Mouse (Mus musculus): ENCODE measurements around the gene Bcam.
"Not testable (repeated sequence)": the region's sequence is repeated elsewhere in the genome, so short reads cannot be mapped to it uniquely, and the experiment has no call there.

Gene Bcam

GRCm38 (mm10) chr7:19770984-19771391 is at the start of gene Bcam:
TSS of gene Bcam (minus strand) at chr7:19771016.
- no peak for ATAC-seq (ENCODE audit: low TSS enrichment)

GRCm38 (mm10) chr7:19818875-19819274 is 48.1 kb upstream of the Bcam start:
- no peak for ATAC-seq (ENCODE audit: low TSS enrichment)

- ATAC-seq (ENCODE audit: low TSS enrichment): no peak
These were observed 47.6 kb upstream of the Bcam start for GRCm38 (mm10) chr7:19818440-19818839.

GRCm38 (mm10) chr7:19817382-19818105 is 46.7 kb upstream of the Bcam start:
- ATAC-seq (ENCODE audit: low TSS enrichment): no peak

GRCm38 (mm10) chr7:19816224-19816771 is 45.5 kb upstream of the Bcam start:
- no peak; the same call in 1 of the 2 replicates for ATAC-seq (ENCODE audit: low TSS enrichment)

GRCm38 (mm10) chr7:19815296-19816223 is 44.7 kb upstream of the Bcam start:
- 0 out of 2 replicates have a peak, but pooled peaks have one; percentile 27 for ATAC-seq (ENCODE audit: low TSS enrichment)

- ATAC-seq (ENCODE audit: low TSS enrichment): no peak
These were observed 42.8 kb upstream of the Bcam start for GRCm38 (mm10) chr7:19813579-19814122.

GRCm38 (mm10) chr7:19813161-19813560 is 42.3 kb upstream of the Bcam start:
- no peak for ATAC-seq (ENCODE audit: low TSS enrichment)

GRCm38 (mm10) chr7:19811114-19811513 is 40.3 kb upstream of the Bcam start:
- ATAC-seq (ENCODE audit: low TSS enrichment): peak; percentile 34; the same call in 1 of the 2 replicates

- 0 out of 2 replicates have a peak, but pooled peaks have one; percentile 55 for ATAC-seq (ENCODE audit: low TSS enrichment)
These were observed 38.6 kb upstream of the Bcam start for GRCm38 (mm10) chr7:19809369-19809768.

GRCm38 (mm10) chr7:19806356-19806969 is 35.6 kb upstream of the Bcam start:
- ATAC-seq (ENCODE audit: low TSS enrichment): no peak

GRCm38 (mm10) chr7:19802995-19803394 is 32.2 kb upstream of the Bcam start:
- no peak; the same call in 1 of the 2 replicates for ATAC-seq (ENCODE audit: low TSS enrichment)

- no peak for ATAC-seq (ENCODE audit: low TSS enrichment)
These were observed 29.9 kb upstream of the Bcam start for GRCm38 (mm10) chr7:19800764-19801163.

- peak; percentile 44; the same call in 1 of the 2 replicates for ATAC-seq (ENCODE audit: low TSS enrichment)
These were observed 26.1 kb upstream of the Bcam start, which contains the start of gene Cblc for GRCm38 (mm10) chr7:19796697-19797588. TSS of gene Cblc (minus strand) at chr7:19796809.

GRCm38 (mm10) chr7:19796254-19796653 is 25.4 kb upstream of the Bcam start:
- no peak for ATAC-seq (ENCODE audit: low TSS enrichment)

- no peak for ATAC-seq (ENCODE audit: low TSS enrichment)
These were observed 24.4 kb upstream of the Bcam start for GRCm38 (mm10) chr7:19795236-19795635.

GRCm38 (mm10) chr7:19792701-19793630 is 22.1 kb upstream of the Bcam start:
- ATAC-seq (ENCODE audit: low TSS enrichment): no peak

GRCm38 (mm10) chr7:19791504-19791903 is 20.7 kb upstream of the Bcam start:
- not testable (repeated sequence) for ATAC-seq (ENCODE audit: low TSS enrichment)

GRCm38 (mm10) chr7:19789904-19790347 is 19.1 kb upstream of the Bcam start:
- ATAC-seq (ENCODE audit: low TSS enrichment): peak; percentile 76; the same call in 1 of the 2 replicates
